Mouse (Mus musculus): Measurements from ENCODE around the gene Adgrv1.

Adgrv1 gene

DNA sequence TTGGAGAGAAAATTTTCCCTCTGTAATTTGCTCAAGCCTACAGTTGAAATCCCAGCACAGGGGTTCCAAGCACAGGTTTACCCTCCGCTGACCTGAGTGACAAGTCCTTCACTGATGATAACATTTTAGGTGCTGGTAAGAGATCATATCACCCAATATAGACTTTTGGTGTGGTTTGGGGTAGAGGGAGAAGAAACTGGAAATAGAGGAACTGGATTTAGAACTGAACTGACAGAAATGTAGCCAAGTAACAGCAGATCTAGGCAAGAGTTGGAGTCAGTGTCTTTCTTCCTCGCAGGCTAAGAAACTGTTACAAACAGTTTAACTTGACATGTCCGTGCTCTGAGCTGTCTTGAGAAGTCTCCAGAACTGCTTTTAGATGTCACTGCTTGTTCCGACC is 581.5 kb downstream of the Adgrv1 start:
- no peak for DNase-seq (ENCODE audit: low spot score in 2 of 2)

DNA sequence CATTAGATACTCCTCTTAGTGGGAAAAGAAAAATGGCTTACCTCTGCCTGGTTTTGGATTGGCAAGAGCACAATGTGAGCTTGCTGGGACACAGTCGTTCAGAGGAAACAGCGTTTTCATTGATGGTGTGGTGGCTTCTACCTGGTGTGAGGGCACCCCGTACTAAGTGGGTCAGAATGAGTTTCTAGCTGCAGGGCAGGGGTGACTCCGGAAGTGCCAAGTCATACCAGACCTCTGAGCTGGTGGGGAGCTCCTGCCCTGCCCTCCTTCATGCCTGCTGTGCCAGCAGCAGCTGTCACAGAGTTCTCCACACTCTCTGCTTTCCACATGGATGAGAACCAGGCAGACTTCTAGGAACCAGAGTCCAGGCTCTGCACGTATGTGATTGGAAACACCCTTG is 582.0 kb downstream of the Adgrv1 start:
- DNase-seq (ENCODE audit: low spot score in 2 of 2), result no peak

DNA sequence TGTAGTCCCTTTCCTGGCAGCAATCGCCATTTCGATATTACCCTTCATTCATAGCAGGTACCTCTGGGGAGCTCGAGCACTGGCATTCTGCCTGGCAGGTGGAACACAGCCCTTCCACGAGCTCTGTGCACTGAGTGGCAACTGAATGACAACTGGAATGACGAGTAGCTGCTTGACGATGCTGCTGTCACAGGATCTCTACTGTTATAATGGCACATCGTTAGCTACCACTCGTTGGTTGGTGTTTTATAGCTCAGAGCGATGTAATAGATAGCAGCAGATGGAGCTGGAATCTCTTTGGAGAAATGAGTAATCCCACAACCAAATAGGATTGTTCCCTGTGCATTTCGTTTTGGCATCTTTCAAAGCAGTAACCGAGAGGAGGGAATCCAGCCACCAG is 587.6 kb downstream of the Adgrv1 start:
- no peak for DNase-seq (ENCODE audit: low spot score in 2 of 2)

All from spleen, postnatal 10 days (tissue).